Mouse (Mus musculus) thymus, postnatal 25 days (tissue): Measurements from ENCODE around the gene Srrt.
"Not testable (repeated sequence)": the region's sequence is repeated elsewhere in the genome, so short reads cannot be mapped to it uniquely, and the experiment has no call there.

ENCODE experiments used
- DNase-seq: peaks from one replicate; pipeline ENCODE4 v3.0.0; 2022

Srrt gene

DNA sequence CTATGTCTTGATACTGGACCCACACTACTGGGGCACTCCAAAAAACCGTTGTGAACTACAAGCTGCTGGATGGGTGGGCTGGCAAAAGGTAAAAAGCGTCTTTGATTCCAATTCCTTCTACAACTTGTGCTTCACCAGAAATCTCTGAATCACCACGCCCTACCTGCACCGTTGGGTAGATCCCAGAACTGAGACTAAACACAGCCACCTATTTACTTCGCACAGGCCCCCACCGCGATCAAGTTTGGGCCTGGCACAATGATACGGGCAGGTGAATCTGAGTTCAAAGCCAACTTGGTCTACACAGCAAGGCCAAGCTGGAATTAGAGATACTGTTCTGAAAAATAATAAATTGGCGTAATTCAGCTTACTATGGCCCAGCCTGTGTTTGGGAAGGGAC, 12.2 kb downstream of the Srrt start:
- DNase-seq = no peak

DNA sequence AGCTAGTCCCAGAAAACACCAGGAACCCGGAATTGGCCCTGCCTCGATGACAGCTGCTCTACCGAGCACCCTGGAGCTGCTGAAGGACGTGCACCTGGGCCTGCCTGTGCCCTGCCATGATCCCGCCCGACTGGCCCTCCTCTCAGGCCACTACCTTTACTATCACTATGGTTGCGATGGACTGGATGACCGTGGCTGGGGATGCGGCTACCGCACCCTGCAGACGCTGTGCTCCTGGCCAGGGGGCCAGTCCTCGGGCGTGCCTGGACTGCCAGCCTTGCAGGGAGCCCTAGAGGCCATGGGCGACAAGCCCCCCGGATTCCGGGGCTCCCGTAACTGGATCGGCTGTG, 12.8 kb downstream of the Srrt start:
- DNase-seq = peak; percentile 31

DNA sequence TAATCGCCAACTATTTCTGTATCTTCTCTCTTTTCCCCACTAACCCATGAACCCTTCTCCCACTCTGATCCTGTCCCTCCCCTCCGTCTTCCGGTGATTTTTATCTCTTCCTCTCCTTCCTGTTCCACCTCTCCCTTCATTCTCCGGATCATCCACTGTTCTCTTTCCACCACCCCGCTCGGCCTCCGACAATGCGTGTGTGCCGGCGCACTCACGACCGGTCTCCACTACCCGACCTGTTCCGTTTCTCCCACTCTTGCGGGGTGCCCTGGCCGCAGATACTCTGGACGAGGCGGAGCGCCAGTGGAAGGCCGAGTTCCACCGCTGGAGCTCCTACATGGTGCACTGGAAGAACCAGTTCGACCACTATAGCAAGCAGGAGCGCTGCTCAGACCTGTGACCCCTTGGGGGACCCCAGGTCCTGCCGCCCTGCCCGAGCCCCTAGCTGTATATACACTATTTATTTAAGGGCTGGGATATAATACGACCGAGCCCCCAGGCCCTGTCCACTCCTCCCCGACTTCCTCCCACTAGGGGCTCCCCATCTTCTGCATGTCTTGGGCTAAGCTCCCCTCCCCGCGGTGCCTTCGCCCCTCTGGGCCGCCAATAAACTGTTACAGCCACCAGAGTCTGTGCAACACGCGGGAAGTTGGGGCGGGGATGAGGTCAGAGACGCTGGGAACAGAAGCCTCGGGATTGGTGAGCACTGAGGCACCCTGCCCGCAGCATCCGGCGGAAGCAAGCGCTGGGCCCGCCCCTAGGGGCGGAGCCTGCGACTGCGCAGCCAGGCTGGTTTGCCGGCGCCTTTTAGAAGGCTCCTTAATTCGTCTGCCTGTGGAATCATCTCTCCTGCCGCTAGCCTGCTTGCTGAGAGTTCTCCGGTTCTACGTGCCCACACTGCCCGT, 13.4 kb downstream of the Srrt start, which contains the start of gene Ufsp1:
Gene Ufsp1 (plus strand): TSS at position 791 of the 905 bp plus-strand sequence.
- peak; percentile 93 for DNase-seq

DNA sequence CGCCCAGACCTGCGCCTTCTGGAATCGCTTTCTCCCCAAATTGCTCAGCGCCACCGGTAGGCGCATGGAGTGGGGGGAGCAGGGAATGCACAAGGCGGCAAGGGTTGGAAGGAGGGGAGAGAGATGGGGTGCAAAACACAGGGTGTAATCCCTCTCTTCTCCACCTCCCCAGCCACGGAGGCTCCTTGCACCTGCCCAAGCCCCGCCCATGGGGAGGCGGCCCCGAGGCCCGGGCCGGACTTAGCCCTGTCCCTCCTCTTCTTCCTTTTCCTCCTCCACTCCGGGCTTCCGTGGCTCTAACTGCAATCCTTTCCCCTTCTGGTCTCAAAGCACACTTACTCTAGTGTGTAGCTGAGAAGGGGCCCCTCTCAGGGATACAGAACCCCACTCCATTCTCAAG, 14.2 kb downstream of the Srrt start:
- DNase-seq = peak; percentile 62

DNA sequence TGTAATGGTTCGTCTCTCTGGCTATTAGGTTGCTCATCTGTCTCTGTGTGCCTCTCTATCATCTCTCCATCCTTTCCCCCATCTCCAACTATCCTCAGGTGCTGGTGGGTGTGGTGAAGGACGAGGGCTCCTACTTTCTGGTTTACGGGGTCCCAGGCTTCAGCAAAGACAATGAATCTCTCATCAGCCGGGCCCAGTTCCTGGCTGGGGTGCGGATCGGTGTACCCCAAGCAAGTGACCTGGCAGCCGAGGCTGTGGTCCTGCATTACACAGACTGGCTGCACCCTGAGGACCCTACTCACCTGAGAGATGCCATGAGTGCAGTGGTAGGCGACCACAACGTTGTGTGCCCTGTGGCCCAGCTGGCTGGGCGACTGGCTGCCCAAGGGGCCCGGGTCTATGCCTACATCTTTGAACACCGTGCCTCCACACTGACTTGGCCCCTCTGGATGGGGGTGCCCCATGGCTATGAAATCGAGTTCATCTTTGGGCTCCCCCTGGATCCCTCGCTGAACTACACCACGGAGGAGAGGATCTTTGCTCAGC, 16.0 kb downstream of the Srrt start:
- DNase-seq = no peak

DNA sequence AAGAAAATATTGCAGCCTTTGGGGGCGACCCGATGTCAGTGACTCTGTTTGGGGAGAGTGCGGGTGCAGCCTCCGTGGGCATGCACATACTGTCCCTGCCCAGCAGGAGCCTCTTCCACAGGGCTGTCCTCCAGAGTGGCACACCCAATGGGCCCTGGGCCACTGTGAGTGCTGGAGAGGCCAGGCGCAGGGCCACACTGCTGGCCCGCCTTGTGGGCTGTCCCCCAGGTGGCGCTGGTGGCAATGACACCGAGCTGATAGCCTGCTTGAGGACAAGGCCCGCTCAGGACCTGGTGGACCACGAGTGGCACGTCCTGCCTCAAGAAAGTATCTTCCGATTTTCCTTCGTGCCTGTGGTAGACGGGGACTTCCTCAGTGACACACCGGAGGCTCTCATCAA, 16.8 kb downstream of the Srrt start:
- DNase-seq = peak; percentile 44

DNA sequence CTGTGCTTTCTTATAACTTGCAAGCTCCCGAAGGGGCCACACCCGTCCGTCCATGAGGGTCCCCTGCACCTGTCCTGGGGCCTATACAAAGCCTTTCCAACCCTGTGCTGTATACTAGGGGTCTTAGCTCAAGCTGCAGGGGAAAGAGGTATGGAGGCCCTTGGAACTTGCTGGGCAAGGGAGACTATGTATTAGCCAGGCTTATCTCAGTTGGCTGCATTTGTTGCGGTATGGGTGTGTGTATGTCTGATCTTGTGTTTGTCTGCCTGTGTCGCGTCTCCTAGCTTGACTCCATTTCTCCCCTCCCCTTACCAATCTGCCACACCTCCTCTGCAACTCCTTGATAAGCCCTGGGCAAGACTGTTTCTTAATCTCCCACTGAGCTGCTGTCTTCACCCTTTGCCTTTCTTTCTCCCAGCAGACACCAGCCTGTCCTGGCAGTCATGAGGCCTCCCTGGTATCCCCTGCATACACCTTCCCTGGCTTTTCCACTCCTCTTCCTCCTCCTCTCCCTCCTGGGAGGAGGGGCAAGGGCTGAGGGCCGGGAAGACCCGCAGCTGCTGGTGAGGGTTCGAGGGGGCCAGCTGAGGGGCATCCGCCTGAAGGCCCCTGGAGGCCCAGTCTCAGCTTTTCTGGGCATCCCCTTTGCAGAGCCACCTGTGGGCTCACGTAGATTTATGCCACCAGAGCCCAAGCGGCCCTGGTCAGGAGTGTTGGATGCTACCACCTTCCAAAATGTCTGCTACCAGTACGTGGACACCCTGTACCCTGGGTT, 17.7 kb downstream of the Srrt start:
- no peak for DNase-seq

DNA sequence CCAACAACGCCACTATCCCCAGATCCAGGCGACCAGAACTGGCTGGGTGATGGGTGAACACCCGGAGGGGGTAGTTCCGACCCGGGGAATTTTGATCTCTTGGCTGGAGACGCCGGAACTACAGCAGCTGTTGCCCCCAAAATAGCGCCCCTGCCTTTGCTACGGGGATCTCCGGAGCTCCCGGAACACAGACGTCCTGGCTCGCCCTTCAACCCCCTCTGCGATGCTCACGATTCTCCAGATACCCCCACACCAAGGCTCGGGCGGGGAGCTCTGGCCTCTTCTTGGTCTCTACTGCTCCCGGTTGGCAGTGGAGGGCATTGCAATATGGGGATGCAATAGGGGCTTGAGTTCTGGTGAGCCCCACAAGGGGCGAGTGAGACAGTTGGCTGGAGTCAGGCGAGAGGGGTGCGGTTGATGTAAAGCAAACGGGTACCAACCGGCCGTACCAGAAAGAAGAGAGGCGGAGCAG, 18.4 kb downstream of the Srrt start:
- DNase-seq = peak; percentile 69

DNA sequence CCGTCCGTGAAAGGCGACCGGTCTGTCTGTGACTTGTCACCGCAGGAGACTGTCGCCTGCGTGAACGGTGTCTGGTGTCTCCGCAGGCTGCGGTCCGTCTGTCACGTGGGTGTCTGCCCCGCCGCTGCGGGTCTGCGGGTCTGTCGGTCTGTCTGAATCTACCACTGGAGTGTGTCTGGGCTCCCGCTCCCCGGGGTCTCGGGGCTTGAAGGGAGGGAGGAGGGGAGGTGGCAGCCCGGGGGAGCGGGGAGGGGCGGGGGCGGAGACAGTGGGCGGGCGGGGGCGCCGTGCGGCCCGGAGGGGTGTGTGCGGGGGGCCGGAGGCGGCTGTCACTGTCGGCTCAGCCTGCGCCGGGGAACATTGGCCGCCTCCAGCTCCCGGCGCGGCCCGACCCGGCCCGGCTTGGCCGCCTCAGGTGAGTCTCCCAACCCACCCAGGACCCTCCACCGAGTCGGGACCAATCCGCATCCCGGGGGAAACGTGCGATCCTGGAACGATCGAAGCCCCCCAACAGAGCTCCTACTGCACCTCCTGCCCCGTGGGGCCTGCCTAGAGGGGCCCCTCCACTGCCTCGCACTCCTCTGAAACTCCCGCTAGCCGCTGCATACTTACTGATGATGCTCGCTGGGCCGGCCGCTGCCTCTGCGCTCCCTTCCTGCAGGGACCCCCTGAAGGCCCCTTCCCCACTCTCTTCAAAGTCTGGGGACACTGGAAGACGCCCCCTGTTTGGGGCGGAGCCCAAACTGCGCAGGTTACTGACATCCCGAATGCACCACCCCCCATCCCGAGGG, 19.3 kb downstream of the Srrt start:
- no peak for DNase-seq

DNA sequence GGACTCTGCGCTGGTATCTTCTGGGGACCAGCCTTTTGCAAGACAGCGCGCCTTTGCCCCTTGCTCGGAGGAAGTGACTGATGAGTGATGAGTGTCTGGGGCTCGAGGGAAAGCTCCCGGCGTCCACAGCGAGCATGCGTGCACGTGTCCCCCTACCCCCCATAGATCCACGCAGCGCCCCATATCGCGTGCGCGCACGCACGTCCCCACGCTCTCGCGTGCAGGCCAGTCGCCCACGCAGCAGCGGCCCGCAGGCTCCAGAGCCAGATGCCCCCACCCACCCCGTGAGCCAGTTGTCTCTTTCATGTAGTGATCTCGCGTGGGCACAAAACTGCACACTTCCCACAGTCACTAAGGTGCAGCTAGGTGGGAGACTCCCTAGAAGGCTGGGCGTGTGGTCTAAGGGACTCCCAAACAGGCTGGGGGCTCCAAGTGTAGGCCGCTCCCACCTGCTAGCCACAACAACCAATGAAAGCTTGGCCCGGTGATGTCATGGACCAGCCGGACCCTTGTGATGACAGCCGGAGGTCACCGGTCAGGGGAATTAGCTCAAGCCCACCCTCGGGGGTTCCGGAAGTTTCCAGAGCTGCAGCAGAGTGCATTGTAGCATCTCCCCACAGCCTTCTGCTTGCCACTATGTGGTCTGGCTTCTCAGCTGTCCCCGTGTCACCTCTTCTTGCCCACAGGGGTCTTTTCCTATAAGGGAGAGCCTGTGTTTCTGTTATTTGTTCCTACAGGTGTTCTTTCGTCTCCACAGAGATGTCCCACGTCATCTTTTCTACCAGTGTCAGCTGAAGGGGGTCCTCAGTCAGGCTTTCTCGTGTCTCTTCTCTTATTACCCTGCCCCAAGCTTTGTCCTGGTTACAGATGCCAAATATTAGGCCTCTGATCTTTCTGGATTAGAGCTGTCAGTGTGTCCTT, 20.2 kb downstream of the Srrt start, which contains the start of gene Ache:
Gene Ache (plus strand): TSS at position 488 of the 921 bp plus-strand sequence.
- no peak for DNase-seq

DNA sequence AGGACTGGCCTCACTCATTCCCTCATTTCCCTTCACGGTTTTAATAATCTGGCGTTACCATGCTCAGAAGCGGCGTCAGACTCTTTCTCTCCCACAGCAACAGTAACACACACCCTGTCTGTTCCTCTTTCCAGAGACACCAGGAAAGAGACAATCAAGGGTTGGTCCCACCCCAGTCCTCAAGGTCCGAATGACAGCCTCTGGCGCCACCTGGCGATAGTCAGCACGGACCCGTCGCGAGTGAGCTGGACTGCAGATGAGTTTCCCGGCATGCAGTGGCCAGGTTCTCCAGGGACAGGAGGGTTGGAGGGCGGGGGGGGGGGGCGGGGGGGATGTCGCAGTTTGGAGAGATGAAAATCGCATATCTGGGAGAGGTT, 20.8 kb downstream of the Srrt start:
- peak; percentile 89 for DNase-seq

DNA sequence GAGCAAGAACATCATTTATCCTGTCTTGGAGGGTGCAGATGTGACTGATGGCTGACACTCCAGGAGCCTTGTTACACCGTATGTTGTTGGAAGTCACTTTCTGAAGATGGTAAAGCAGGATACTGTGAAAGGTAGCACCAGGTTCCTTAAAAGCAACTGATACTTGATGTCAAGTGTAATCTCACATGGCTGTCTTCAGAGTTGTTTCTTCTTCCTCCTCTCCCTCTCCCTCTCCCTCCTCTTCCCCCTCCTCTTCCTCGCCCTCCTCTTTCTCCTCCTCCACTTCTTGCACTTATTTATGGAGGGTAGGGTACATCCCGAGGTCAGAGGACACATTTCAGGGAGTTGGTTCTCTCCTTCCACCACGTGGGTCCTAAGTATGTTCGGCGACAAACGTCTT, 21.5 kb downstream of the Srrt start:
- DNase-seq = no peak

DNA sequence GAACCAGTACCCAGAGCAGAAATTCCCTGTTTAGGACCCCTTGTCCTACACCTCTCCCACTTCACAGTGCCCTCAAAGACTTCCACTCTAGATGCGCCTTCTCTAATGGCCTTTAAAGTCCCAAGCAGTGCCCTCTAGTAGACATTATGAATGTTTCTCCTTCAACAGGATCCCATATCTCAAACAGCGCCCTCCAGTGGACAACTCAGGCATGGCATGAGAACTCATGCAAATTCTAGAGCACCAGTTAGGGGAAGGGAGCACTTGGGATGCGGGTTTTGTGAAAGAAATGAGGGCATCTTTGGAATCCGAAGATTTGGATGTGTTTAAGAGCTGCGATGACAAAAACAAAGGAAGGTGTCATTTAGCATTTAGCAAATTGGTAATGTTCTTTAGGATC, 22.4 kb downstream of the Srrt start:
- peak; percentile 47 for DNase-seq

DNA sequence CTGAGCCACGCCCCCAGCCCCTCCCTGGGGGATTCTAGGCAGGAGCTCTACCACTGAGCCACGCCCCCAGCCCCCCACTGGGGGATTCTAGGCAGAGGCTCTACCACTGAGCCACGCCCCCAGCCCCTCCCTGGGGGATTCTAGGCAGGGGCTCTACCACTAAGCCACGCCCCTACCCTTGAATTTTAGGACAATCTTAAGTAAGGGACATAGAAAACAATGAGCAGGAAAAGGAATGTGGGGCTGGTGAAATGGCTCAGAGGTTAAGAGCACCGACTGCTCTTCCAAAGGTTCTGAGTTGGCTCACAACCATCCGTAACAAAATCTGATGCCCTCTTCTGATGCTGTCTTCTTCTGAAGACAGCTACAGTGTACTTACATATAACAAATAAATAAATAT, 23.1 kb downstream of the Srrt start:
- not testable (repeated sequence) for DNase-seq

DNA sequence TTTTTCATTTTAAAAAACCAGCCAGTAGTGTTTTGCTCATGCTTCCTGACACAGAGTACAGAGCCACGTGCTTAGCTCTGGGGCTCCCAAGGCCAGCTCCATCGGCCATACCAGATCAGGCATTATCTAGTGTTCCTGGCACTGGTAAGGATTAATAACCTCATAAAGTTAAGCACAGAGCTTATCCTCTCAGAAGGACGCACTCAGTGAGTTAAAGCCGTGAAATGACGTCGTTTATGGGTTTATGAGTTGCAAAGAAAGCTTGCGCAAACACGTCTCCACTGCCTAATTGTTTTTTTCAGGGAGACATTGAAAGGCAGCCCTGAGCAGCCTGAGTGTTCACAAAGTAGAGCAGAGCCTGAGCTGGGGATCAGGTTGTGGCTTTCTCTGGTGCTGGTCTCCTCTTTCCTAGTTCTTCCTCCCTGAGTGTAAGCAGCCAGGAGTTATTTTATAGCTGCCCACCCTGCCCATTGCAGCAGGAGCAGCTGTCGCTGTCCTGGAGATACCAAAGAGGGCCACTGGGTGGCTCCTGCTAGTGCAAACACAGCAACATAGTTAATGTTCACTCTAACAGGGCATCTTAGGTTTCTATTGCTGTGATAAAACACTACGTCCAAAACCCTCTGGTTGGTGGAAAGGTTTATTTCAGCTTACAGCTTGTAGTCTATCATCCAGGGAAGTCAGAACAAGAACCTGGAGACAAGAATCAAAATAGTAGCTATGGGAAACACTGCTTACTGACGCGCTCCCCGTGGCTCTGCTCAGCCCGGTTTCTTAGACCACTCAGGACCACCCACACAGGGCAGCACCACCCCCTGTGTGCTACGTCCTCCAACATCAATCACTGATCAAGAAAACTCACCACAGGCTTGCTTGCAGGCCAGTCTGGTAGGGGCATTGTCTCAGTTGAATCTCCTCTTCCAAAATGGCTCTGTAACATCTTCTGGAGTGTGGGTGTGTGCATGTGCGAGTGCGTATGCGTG, 29.8 kb downstream of the Srrt start:
- DNase-seq = peak; percentile 39

DNA sequence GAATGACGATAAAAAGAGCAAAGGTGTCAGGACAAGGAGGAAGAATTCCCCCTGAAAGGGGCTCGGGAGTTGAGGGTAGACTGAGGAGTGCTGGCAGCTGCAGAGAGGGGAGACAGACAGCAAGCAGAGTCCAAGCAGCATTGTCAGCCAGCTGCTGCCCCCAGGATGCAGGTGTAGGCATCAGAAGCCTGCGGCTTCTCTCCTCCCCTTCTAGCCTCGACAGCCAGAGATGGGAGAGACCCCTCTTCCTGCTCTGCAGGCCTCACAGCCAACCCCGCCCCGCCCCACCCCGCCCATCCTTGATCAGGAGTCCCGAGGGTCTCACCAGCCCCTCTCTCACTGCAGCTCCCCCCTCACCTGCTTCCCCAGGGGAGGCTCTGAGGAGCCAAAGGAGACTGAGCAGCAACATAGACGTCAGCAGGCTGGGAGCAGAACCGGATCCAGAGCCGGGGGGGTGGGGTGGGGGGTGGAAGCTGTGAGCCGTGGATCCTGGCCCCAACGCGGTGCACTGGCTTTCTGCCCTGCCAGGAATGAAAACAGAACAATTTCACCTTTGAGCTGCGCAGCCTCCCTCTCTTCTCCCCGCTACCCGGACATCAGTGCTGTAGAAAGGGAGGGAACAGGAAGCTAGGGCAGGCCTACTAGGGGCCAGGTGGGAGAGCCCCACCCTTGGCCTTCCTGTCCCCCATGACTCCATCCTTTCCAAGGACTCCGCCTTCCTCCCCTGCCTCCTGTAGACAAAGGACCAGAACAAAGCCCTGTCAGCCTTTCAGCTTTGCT, 39.2 kb downstream of the Srrt start:
- DNase-seq = peak; percentile 70

DNA sequence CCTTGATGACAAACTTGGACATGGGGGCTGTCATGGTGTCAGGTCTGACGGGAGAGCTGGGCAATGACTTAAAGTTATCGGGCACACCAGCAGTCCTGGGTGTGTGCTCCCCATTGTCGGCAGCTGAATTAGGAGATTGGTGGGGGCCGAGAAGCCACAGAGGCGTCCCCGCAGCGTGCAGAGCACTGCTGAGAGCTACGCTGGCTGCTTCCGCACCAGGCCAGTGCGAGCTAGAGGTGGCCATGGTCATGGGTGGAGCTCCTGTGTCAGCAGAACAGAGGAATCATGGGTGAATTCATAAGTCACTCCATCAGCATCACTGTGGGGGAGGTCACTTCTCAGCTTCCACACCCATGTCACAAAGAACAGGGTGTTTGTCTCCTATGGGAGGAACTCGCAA, 42.7 kb downstream of the Srrt start:
- no peak for DNase-seq

DNA sequence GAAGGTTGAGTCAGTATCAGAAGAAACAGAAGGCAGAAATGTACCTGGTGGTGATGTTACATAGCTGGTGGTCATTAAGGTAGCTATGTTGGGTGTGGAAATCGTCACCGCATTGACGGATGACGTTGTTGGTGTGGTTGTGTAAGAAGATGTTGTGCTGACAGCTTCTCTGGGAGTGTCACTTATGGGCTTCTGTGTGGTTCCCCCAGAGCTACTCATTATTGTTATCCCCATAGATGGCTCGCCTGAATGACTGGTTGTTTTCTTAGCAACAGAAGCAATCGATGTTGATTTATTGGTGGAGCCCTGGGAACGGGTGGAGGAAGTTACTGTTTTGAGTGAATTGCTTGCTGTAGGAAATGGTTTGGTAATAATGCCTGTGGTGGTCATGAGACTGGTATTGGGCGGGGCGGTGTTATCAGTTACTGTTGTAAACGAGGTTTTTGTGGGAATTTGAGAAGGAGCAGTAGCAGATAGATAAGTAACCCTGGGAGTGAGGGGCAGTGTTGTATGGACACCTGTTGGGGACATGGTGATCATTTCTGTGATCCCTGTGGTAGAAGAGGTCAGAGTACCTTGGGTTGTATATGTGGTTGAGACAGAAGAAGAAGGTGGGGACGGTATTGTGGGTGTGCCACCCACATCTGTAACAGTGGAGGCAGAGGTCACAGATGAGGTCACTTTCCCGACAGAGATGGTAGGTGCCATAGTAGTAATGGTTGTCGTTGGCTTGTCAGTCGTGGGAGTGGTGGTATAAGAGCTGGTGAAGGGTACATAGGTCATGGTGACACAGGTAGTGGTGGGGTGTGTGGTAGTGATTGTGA, 43.4 kb downstream of the Srrt start:
- DNase-seq = no peak
